Mouse (Mus musculus) forebrain, embryonic 15.5 days (tissue): Measurements from ENCODE around the gene Slc17a8. TPM values are rescaled to one million over a fixed set of nuclear protein-coding genes. Genes with fewer than 3 reads are reported as not detected.
"Not testable (repeated sequence)": the region's sequence is repeated elsewhere in the genome, so short reads cannot be mapped to it uniquely, and the experiment has no call there.

ENCODE experiments used
- ATAC-seq: fragments of 200-750 bp; cut with Nextera tagmentation; replicated peaks from 2 replicates; pipeline ENCODE4 v1.8.0; 2017; ENCODE audit warnings: mild to moderate bottlenecking, moderate TSS enrichment, moderate library complexity
- H3K27ac ChIP-seq: fragments of 300-500 bp; sonication (generic); replicated peaks from 2 replicates; pipeline ENCODE4 v1.5.1; 2015; ENCODE audit warnings: mild to moderate bottlenecking, inconsistent platforms
- H3K27me3 ChIP-seq: fragments of 300-500 bp; sonication (generic); 2 replicates; pipeline ENCODE4 v1.6.1; 2015; ENCODE audit warnings: inconsistent platforms
- H3K36me3 ChIP-seq: fragments of 300-500 bp; sonication (generic); 2 replicates; pipeline ENCODE4 v1.6.1; 2015; ENCODE audit warnings: mild to moderate bottlenecking, inconsistent platforms
- H3K4me1 ChIP-seq: fragments of 300-500 bp; sonication (generic); 2 replicates; pipeline ENCODE4 v1.6.1; 2015; ENCODE audit warnings: inconsistent platforms
- H3K4me2 ChIP-seq: fragments of 300-500 bp; sonication (generic); replicated peaks from 2 replicates; pipeline ENCODE4 v1.6.1; 2015; ENCODE audit warnings: mild to moderate bottlenecking, inconsistent platforms
- H3K4me3 ChIP-seq: fragments of 300-500 bp; sonication (generic); 2 replicates; pipeline ENCODE4 v1.5.1; 2015; ENCODE audit warnings: mild to moderate bottlenecking, inconsistent platforms
- H3K9ac ChIP-seq: fragments of 300-500 bp; sonication (generic); replicated peaks from 2 replicates; pipeline ENCODE4 v1.6.1; 2015; ENCODE audit warnings: mild to moderate bottlenecking, inconsistent platforms
- H3K9me3 ChIP-seq: fragments of 300-500 bp; sonication (generic); 2 replicates; pipeline ENCODE4 v1.6.1; 2016; ENCODE audit warnings: inconsistent platforms
- WGBS: fragments of 180-500 bp; shearing (Covaris S2); methylation state at CpG from one replicate; pipeline ENCODE4 v1.1.7; 2015; ENCODE audit warnings: mixed read lengths; 5-methylcytosine and 5-hydroxymethylcytosine counted together
- polyA plus RNA-seq: library from polyadenylated mRNA; unstranded; fragments of >200 nt; fragmentation: Nextera tagmentation; extraction: Ambion mirVana; gene quantifications from 2 replicates; pipeline ENCODE4 v1.2.1, GENCODE M21; 2015

The Slc17a8 gene
- polyA plus RNA-seq, 1 experiment from 2014 or later = 0.38 TPM

- no peak for ATAC-seq
- no peak overlapping the region for H3K27ac ChIP-seq
- no peak overlapping the region for H3K4me2 ChIP-seq
- H3K9ac ChIP-seq = no peak overlapping the region
- no peaks in the 10 kb centered on the region for H3K36me3 ChIP-seq
- H3K4me3 ChIP-seq = no peak overlapping the region
- H3K27me3 ChIP-seq = no peaks in the 10 kb centered on the region
- WGBS = 95% methylated on average over 1 of the region's 1 CpGs
- no peaks in the 10 kb centered on the region for H3K9me3 ChIP-seq
- no peaks in the 10 kb centered on the region for H3K4me1 ChIP-seq
Observed at GRCm38 (mm10) chr10:89588708-89589107, 32.3 kb downstream of the Slc17a8 start.

- 94% methylated on average over 4 of the region's 4 CpGs for WGBS
- H3K27me3 ChIP-seq = no peaks in the 10 kb centered on the region
- H3K36me3 ChIP-seq = no peaks in the 10 kb centered on the region
- H3K9me3 ChIP-seq = no peaks in the 10 kb centered on the region
- H3K9ac ChIP-seq = no peak overlapping the region
- no peaks in the 10 kb centered on the region for H3K4me1 ChIP-seq
- H3K27ac ChIP-seq = no peak overlapping the region
- no peak for ATAC-seq
- H3K4me3 ChIP-seq = no peak overlapping the region
- no peak overlapping the region for H3K4me2 ChIP-seq
Observed at GRCm38 (mm10) chr10:89584709-89585108, 36.3 kb downstream of the Slc17a8 start.

- no peak overlapping the region for H3K4me2 ChIP-seq
- no peaks in the 10 kb centered on the region for H3K27me3 ChIP-seq
- H3K27ac ChIP-seq = no peak overlapping the region
- WGBS = 93% methylated on average over 4 of the region's 4 CpGs
- H3K4me1 ChIP-seq = no peaks in the 10 kb centered on the region
- H3K4me3 ChIP-seq = no peak overlapping the region
- no peak for ATAC-seq
- no peak overlapping the region for H3K9ac ChIP-seq
- no peaks in the 10 kb centered on the region for H3K9me3 ChIP-seq
- H3K36me3 ChIP-seq = no peaks in the 10 kb centered on the region
Observed at GRCm38 (mm10) chr10:89578801-89579200, 42.3 kb downstream of the Slc17a8 start.

- ATAC-seq = no peak
- H3K27ac ChIP-seq = no peak overlapping the region
- 86% methylated on average over 3 of the region's 3 CpGs for WGBS
- H3K36me3 ChIP-seq = no peaks in the 10 kb centered on the region
- H3K9ac ChIP-seq = no peak overlapping the region
- no peaks in the 10 kb centered on the region for H3K27me3 ChIP-seq
- H3K4me2 ChIP-seq = no peak overlapping the region
- H3K9me3 ChIP-seq = no peaks in the 10 kb centered on the region
- H3K4me3 ChIP-seq = no peak overlapping the region
- no peaks in the 10 kb centered on the region for H3K4me1 ChIP-seq
Observed at GRCm38 (mm10) chr10:89577666-89578065, 43.4 kb downstream of the Slc17a8 start.

GRCm38 (mm10) chr10:89573421-89573820 is 47.6 kb downstream of the Slc17a8 start:
- H3K4me2 ChIP-seq = no peak overlapping the region
- ATAC-seq = no peak
- H3K27ac ChIP-seq = no peak overlapping the region
- no peaks in the 10 kb centered on the region for H3K27me3 ChIP-seq
- H3K4me3 ChIP-seq = no peak overlapping the region
- H3K9me3 ChIP-seq = no peaks in the 10 kb centered on the region
- no peak overlapping the region for H3K9ac ChIP-seq
- no peaks in the 10 kb centered on the region for H3K36me3 ChIP-seq
- WGBS = 82% methylated on average over 3 of the region's 3 CpGs
- H3K4me1 ChIP-seq = no peaks in the 10 kb centered on the region

GRCm38 (mm10) chr10:89572946-89573345 is 48.1 kb downstream of the Slc17a8 start:
- Histone ChIP-seq H3K4me2 (no peak overlapping the region), H3K9ac (no peak overlapping the region), H3K9me3 (no peaks in the 10 kb centered on the region), H3K27me3 (no peaks in the 10 kb centered on the region), H3K27ac (no peak overlapping the region), H3K4me3 (no peak overlapping the region), H3K36me3 (no peaks in the 10 kb centered on the region), H3K4me1 (no peaks in the 10 kb centered on the region)
- 95% methylated on average over 6 of the region's 6 CpGs for WGBS
- no peak for ATAC-seq

- 89% methylated on average over 2 of the region's 2 CpGs for WGBS
Observed at GRCm38 (mm10) chr10:89567391-89567790, 53.7 kb downstream of the Slc17a8 start.

GRCm38 (mm10) chr10:89565301-89566022 is 55.6 kb downstream of the Slc17a8 start:
- H3K27me3 ChIP-seq = no peaks in the 10 kb centered on the region
- 87% methylated on average over 9 of the region's 9 CpGs for WGBS
- H3K36me3 ChIP-seq = no peaks in the 10 kb centered on the region
- no peak for ATAC-seq
- no peak overlapping the region for H3K4me3 ChIP-seq
- H3K4me2 ChIP-seq = no peak overlapping the region
- H3K9ac ChIP-seq = no peak overlapping the region
- H3K27ac ChIP-seq = no peak overlapping the region
- no peaks in the 10 kb centered on the region for H3K9me3 ChIP-seq
- no peaks in the 10 kb centered on the region for H3K4me1 ChIP-seq

More at GRCm38 (mm10) chr10:89567391-89567790, 53.7 kb downstream of the Slc17a8 start:
- Histone ChIP-seq H3K36me3 (no peaks in the 10 kb centered on the region), H3K4me1 (no peaks in the 10 kb centered on the region), H3K4me3 (no peak overlapping the region), H3K27ac (no peak overlapping the region), H3K27me3 (no peaks in the 10 kb centered on the region), H3K9ac (no peak overlapping the region), H3K9me3 (no peaks in the 10 kb centered on the region), H3K4me2 (no peak overlapping the region)
- ATAC-seq = no peak

GRCm38 (mm10) chr10:89562113-89562512 is 58.9 kb downstream of the Slc17a8 start:
- Histone ChIP-seq H3K4me3 (no peak overlapping the region), H3K27me3 (no peaks in the 10 kb centered on the region), H3K4me2 (no peak overlapping the region), H3K27ac (no peak overlapping the region), H3K9me3 (no peaks in the 10 kb centered on the region), H3K9ac (no peak overlapping the region), H3K36me3 (no peaks in the 10 kb centered on the region), H3K4me1 (no peaks in the 10 kb centered on the region)
- no peak for ATAC-seq
- 96% methylated on average over 6 of the region's 6 CpGs for WGBS

GRCm38 (mm10) chr10:89559351-89559750 is 61.7 kb downstream of the Slc17a8 start:
- H3K36me3 ChIP-seq = no peaks in the 10 kb centered on the region
- no peaks in the 10 kb centered on the region for H3K27me3 ChIP-seq
- no peak overlapping the region for H3K4me2 ChIP-seq
- no peak overlapping the region for H3K9ac ChIP-seq
- 34% methylated on average over 3 of the region's 3 CpGs for WGBS
- no peaks in the 10 kb centered on the region for H3K4me1 ChIP-seq
- H3K9me3 ChIP-seq = no peaks in the 10 kb centered on the region
- no peak overlapping the region for H3K4me3 ChIP-seq
- H3K27ac ChIP-seq = no peak overlapping the region
- no peak for ATAC-seq

GRCm38 (mm10) chr10:89554885-89555284 is 66.2 kb downstream of the Slc17a8 start:
- not testable (repeated sequence) for H3K27ac ChIP-seq, ATAC-seq, H3K27me3 ChIP-seq, H3K4me1 ChIP-seq, H3K36me3 ChIP-seq, H3K4me2 ChIP-seq, H3K9ac ChIP-seq, H3K4me3 ChIP-seq, H3K9me3 ChIP-seq
- 93% methylated on average over 13 of the region's 13 CpGs for WGBS

- ATAC-seq, H3K27me3 ChIP-seq, H3K9me3 ChIP-seq, H3K4me2 ChIP-seq, H3K36me3 ChIP-seq, H3K9ac ChIP-seq, H3K4me3 ChIP-seq, H3K27ac ChIP-seq, H3K4me1 ChIP-seq: not testable (repeated sequence)
- 95% methylated on average over 7 of the region's 7 CpGs for WGBS
Observed at GRCm38 (mm10) chr10:89553855-89554254, 67.2 kb downstream of the Slc17a8 start.

- Histone ChIP-seq H3K4me3 (no peak overlapping the region), H3K9ac (no peak overlapping the region), H3K4me1 (peaks cover 9% of the 10 kb centered on the region), H3K9me3 (no peaks in the 10 kb centered on the region), H3K36me3 (no peaks in the 10 kb centered on the region), H3K27ac (no peak overlapping the region), H3K4me2 (no peak overlapping the region), H3K27me3 (no peaks in the 10 kb centered on the region)
- 77% methylated on average over 5 of the region's 5 CpGs for WGBS
- ATAC-seq = no peak
Observed at GRCm38 (mm10) chr10:89553015-89553414, 68.0 kb downstream of the Slc17a8 start.
